Mouse (Mus musculus) induced T-regulatory cell, adult 2 months (primary cell): ENCODE measurements around the gene Endou.

Experiments used
- DNase-seq: peaks from one replicate; pipeline ENCODE4 v3.0.0-alpha.2; 2012; ENCODE audit warnings: low read depth

The Endou gene

GRCm38 (mm10) chr15:97731111-97731510 is at the start of gene Endou:
Gene Endou (minus strand): TSS chr15:97731339.
- no peak for DNase-seq

GRCm38 (mm10) chr15:97780611-97781031 is 49.5 kb upstream of the Endou start:
- peak; percentile 59 for DNase-seq

- no peak for DNase-seq
Observed at GRCm38 (mm10) chr15:97779576-97779975, 48.4 kb upstream of the Endou start.

- DNase-seq: no peak
Observed at GRCm38 (mm10) chr15:97778311-97779098, 47.4 kb upstream of the Endou start, which contains the start of gene Slc48a1. Gene Slc48a1 (plus strand): TSS chr15:97778520.

GRCm38 (mm10) chr15:97776919-97777318 is 45.8 kb upstream of the Endou start:
- DNase-seq: no peak

- peak; percentile 74 for DNase-seq
Observed at GRCm38 (mm10) chr15:97776514-97776913, 45.4 kb upstream of the Endou start.

GRCm38 (mm10) chr15:97773961-97774370 is 42.8 kb upstream of the Endou start:
- DNase-seq: no peak

GRCm38 (mm10) chr15:97773108-97773507 is 42.0 kb upstream of the Endou start:
- no peak for DNase-seq

GRCm38 (mm10) chr15:97770280-97770679 is 39.1 kb upstream of the Endou start:
- DNase-seq: no peak

GRCm38 (mm10) chr15:97768192-97768591 is 37.1 kb upstream of the Endou start:
- peak; percentile 59 for DNase-seq

- DNase-seq: peak; percentile 88
Observed at GRCm38 (mm10) chr15:97767280-97768186, 36.4 kb upstream of the Endou start, which contains the start of gene Rapgef3. Gene Rapgef3 (minus strand): TSS chr15:97767972.

GRCm38 (mm10) chr15:97766594-97767279 is 35.6 kb upstream of the Endou start:
- no peak for DNase-seq

- DNase-seq: no peak
Observed at GRCm38 (mm10) chr15:97766194-97766593, 35.1 kb upstream of the Endou start.

- DNase-seq: no peak
Observed at GRCm38 (mm10) chr15:97765090-97765794, 34.1 kb upstream of the Endou start.

- DNase-seq: no peak
Observed at GRCm38 (mm10) chr15:97764532-97764931, 33.4 kb upstream of the Endou start.

- DNase-seq: no peak
Observed at GRCm38 (mm10) chr15:97763256-97764049, 32.3 kb upstream of the Endou start.

GRCm38 (mm10) chr15:97762733-97763132 is 31.6 kb upstream of the Endou start:
- DNase-seq: no peak

- no peak for DNase-seq
Observed at GRCm38 (mm10) chr15:97761438-97761837, 30.3 kb upstream of the Endou start.

GRCm38 (mm10) chr15:97760952-97761351 is 29.8 kb upstream of the Endou start:
- no peak for DNase-seq

GRCm38 (mm10) chr15:97760006-97760405 is 28.9 kb upstream of the Endou start:
- no peak for DNase-seq

- DNase-seq: no peak
Observed at GRCm38 (mm10) chr15:97755361-97755760, 24.2 kb upstream of the Endou start.
